Mouse (Mus musculus) midbrain, embryonic 16.5 days (tissue): ENCODE data around the gene Peg12. TPM values are rescaled to one million over a fixed set of nuclear protein-coding genes. Genes with fewer than 3 reads are reported as not detected.

ENCODE experiments used
- polyA plus RNA-seq: library from polyadenylated mRNA; unstranded; fragments of >200 nt; fragmentation: Nextera tagmentation; extraction: Ambion mirVana; gene quantifications from 2 replicates; pipeline ENCODE4 v1.2.1, GENCODE M21; 2015

The Peg12 gene
- polyA plus RNA-seq, 1 experiment from 2014 or later, result 7.8 TPM

Other genes starting within 250 kb of the Peg12 start
- 796 and 800 TPM in 2 replicates for gene Ndn, start 117.9 kb downstream of the Peg12 start, polyA plus RNA-seq
- gene Magel2, start 87.5 kb downstream of the Peg12 start, polyA plus RNA-seq, result 22.4 and 26.1 TPM in 2 replicates
- 28.6 and 30.0 TPM in 2 replicates for gene Mkrn3, start 44.4 kb downstream of the Peg12 start, polyA plus RNA-seq